Mouse (Mus musculus) bone marrow, adult 2 months (tissue): Measurements from ENCODE around the gene Atp8a1.

ENCODE experiments used
- CTCF ChIP-seq: fragments of 200-500 bp; IDR thresholded peaks from 2 replicates; pipeline ENCODE4 v1.5.1; 2011; ENCODE audit warnings: low read length, control low read depth; ENCODE audit not compliant: control insufficient read depth, insufficient read depth
- POLR2A ChIP-seq: fragments of 200-500 bp; IDR thresholded peaks from 2 replicates; pipeline ENCODE4 v1.6.1; 2011; ENCODE audit warnings: low read depth, mild to moderate bottlenecking, control low read depth, low read length, borderline replicate concordance; ENCODE audit not compliant: control insufficient read depth

DNA sequence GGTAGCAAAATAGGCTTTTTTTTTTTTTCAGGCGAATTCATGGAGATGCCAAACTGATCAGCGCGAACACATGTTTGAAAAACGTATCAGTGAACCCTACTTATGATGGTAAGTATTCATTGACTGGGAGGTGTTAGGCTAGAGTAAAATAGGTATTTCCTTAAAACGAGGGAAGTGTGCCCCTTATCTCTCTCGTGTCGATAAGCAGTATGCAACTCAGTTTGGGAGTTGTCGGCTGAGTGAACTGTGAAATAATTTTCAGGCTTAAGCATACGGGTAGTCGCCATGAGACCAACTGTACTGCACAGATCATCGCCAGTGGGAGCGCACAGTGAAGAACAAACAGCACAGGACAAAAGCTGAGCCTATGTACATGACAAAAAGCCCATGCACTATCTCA, 226.0 kb downstream of the Atp8a1 start:
- TF ChIP-seq POLR2A (no peak), CTCF (no peak)
